Mouse (Mus musculus) limb, embryonic 12.5 days (tissue): ENCODE data around the gene Tut1. TPM values are rescaled to one million over a fixed set of nuclear protein-coding genes. Genes with fewer than 3 reads are reported as not detected.

Experiments used
- ATAC-seq: fragments of 200-750 bp; cut with Nextera tagmentation; 2 replicates; pipeline ENCODE4 v1.8.0; 2017; ENCODE audit warnings: low read depth, moderate TSS enrichment; ENCODE audit not compliant: insufficient number of reproducible peaks, insufficient read depth, low FRiP score, low TSS enrichment
- H3K27ac ChIP-seq: fragments of 300-500 bp; sonication (generic); 2 replicates; pipeline ENCODE4 v1.5.1; 2016; ENCODE audit warnings: mild to moderate bottlenecking, moderate library complexity
- H3K27me3 ChIP-seq: fragments of 300-500 bp; sonication (generic); 2 replicates; pipeline ENCODE4 v1.6.1; 2016; ENCODE audit warnings: mild to moderate bottlenecking, moderate library complexity
- H3K36me3 ChIP-seq: fragments of 300-500 bp; sonication (generic); 2 replicates; pipeline ENCODE4 v1.6.1; 2016; ENCODE audit warnings: mild to moderate bottlenecking, moderate library complexity
- H3K4me1 ChIP-seq: fragments of 300-500 bp; sonication (generic); replicated peaks from 2 replicates; pipeline ENCODE4 v1.6.1; 2016
- H3K4me2 ChIP-seq: fragments of 300-500 bp; sonication (generic); 2 replicates; pipeline ENCODE4 v1.6.1; 2016; ENCODE audit warnings: mild to moderate bottlenecking, moderate library complexity
- H3K4me3 ChIP-seq: fragments of 300-500 bp; sonication (generic); replicated peaks from 2 replicates; pipeline ENCODE4 v1.5.1; 2016; ENCODE audit warnings: mild to moderate bottlenecking
- H3K9ac ChIP-seq: fragments of 300-500 bp; sonication (generic); replicated peaks from 2 replicates; pipeline ENCODE4 v1.6.1; 2016; ENCODE audit warnings: mild to moderate bottlenecking, moderate library complexity
- H3K9me3 ChIP-seq: fragments of 300-500 bp; sonication (generic); 2 replicates; pipeline ENCODE4 v1.6.1; 2016; ENCODE audit warnings: mild to moderate bottlenecking, moderate library complexity
- WGBS: fragments of 180-500 bp; shearing (Covaris S2); methylation state at CpG from one replicate; pipeline ENCODE4 v1.1.7; 2016; 5-methylcytosine and 5-hydroxymethylcytosine counted together
- polyA plus RNA-seq: library from polyadenylated mRNA; unstranded; fragments of >200 nt; fragmentation: Nextera tagmentation; extraction: Ambion mirVana; gene quantifications from 2 replicates; pipeline ENCODE4 v1.2.1, GENCODE M21; 2016

Gene Tut1
- polyA plus RNA-seq, result 37.9 and 39.7 TPM in 2 replicates

- Histone ChIP-seq H3K27me3 (no peaks in the 10 kb centered on the region), H3K4me1 (peaks cover 20% of the 10 kb centered on the region; the same call in 1 of the 2 replicates), H3K4me3 (peak within 1 kb of the TSS; percentile 80), H3K4me2 (peak within 1 kb of the TSS; percentile 88), H3K36me3 (peaks cover 71% of the 10 kb centered on the region), H3K9me3 (no peaks in the 10 kb centered on the region), H3K9ac (peak within 1 kb of the TSS; percentile 77), H3K27ac (peak within 1 kb of the TSS; percentile 69)
- 3% methylated on average over 46 of the region's 46 CpGs for WGBS
- peak; percentile 90 for ATAC-seq
Observed at GRCm38 (mm10) chr19:8953135-8954039, at the start of gene Tut1. TSS of gene Tut1 (plus strand) at chr19:8953847.

- Histone ChIP-seq H3K4me2 (no peak overlapping the region), H3K27ac (no peak overlapping the region), H3K4me3 (no peak overlapping the region), H3K9ac (no peak overlapping the region), H3K9me3 (no peaks in the 10 kb centered on the region), H3K36me3 (peaks cover 97% of the 10 kb centered on the region), H3K4me1 (no peaks in the 10 kb centered on the region), H3K27me3 (no peaks in the 10 kb centered on the region)
- no peak for ATAC-seq
- WGBS, result 87% methylated on average over 6 of the region's 6 CpGs
Observed at GRCm38 (mm10) chr19:8908531-8908930, 45.1 kb upstream of the Tut1 start.

GRCm38 (mm10) chr19:8911810-8912209, 41.8 kb upstream of the Tut1 start:
- no peak overlapping the region for H3K27ac ChIP-seq
- peaks cover 100% of the 10 kb centered on the region for H3K36me3 ChIP-seq

GRCm38 (mm10) chr19:8914212-8914611, 39.4 kb upstream of the Tut1 start:
- WGBS, result 91% methylated on average over 3 of the region's 3 CpGs
- Histone ChIP-seq H3K27me3 (no peaks in the 10 kb centered on the region), H3K4me3 (no peak overlapping the region), H3K27ac (no peak overlapping the region), H3K4me1 (no peaks in the 10 kb centered on the region), H3K9me3 (no peaks in the 10 kb centered on the region), H3K4me2 (no peak overlapping the region), H3K36me3 (peaks cover 80% of the 10 kb centered on the region), H3K9ac (no peak overlapping the region)
- no peak for ATAC-seq

More at GRCm38 (mm10) chr19:8911810-8912209, 41.8 kb upstream of the Tut1 start:
- H3K4me1 ChIP-seq, result no peaks in the 10 kb centered on the region
- H3K9me3 ChIP-seq, result no peaks in the 10 kb centered on the region
- no peak for ATAC-seq
- WGBS, result 91% methylated on average over 5 of the region's 5 CpGs
- H3K9ac ChIP-seq, result no peak overlapping the region
- no peak overlapping the region for H3K4me3 ChIP-seq
- H3K27me3 ChIP-seq, result no peaks in the 10 kb centered on the region
- no peak overlapping the region for H3K4me2 ChIP-seq

- no peak overlapping the region for H3K27ac ChIP-seq
- H3K36me3 ChIP-seq, result peaks cover 50% of the 10 kb centered on the region
- H3K4me2 ChIP-seq, result no peak overlapping the region
- no peak for ATAC-seq
- H3K4me3 ChIP-seq, result no peak overlapping the region
- no peak overlapping the region for H3K9ac ChIP-seq
- H3K9me3 ChIP-seq, result no peaks in the 10 kb centered on the region
- peaks cover 15% of the 10 kb centered on the region for H3K4me1 ChIP-seq
- 95% methylated on average over 3 of the region's 3 CpGs for WGBS
- H3K27me3 ChIP-seq, result no peaks in the 10 kb centered on the region
Observed at GRCm38 (mm10) chr19:8919000-8919399, 34.6 kb upstream of the Tut1 start.

GRCm38 (mm10) chr19:8919684-8920072, 34.0 kb upstream of the Tut1 start:
- no peak for ATAC-seq
- H3K27ac ChIP-seq, result peak overlapping the region; percentile 90
- WGBS, result 72% methylated on average over 6 of the region's 6 CpGs
- H3K4me1 ChIP-seq, result peaks cover 15% of the 10 kb centered on the region
- H3K36me3 ChIP-seq, result peaks cover 43% of the 10 kb centered on the region
- 0 out of 2 replicates have a peak overlapping the region, but pooled peaks have one; percentile 75 for H3K9ac ChIP-seq
- no peaks in the 10 kb centered on the region for H3K27me3 ChIP-seq
- H3K4me3 ChIP-seq, result peak overlapping the region; percentile 84
- no peaks in the 10 kb centered on the region for H3K9me3 ChIP-seq
- peak overlapping the region; percentile 82 for H3K4me2 ChIP-seq

GRCm38 (mm10) chr19:8920073-8920736, 33.4 kb upstream of the Tut1 start, which contains the start of gene B3gat3:
TSS of gene B3gat3 (plus strand) at chr19:8920374.
- peaks cover 39% of the 10 kb centered on the region for H3K36me3 ChIP-seq

GRCm38 (mm10) chr19:8920836-8921291, 32.8 kb upstream of the Tut1 start:
- Histone ChIP-seq H3K27me3 (no peaks in the 10 kb centered on the region), H3K36me3 (peaks cover 39% of the 10 kb centered on the region), H3K9ac (peak overlapping the region; percentile 75), H3K4me2 (peak overlapping the region; percentile 82), H3K9me3 (no peaks in the 10 kb centered on the region), H3K4me3 (peak overlapping the region; percentile 84), H3K4me1 (peaks cover 15% of the 10 kb centered on the region), H3K27ac (peak overlapping the region; percentile 90)
- WGBS, result 1% methylated on average over 6 of the region's 6 CpGs
- no peak for ATAC-seq

More at GRCm38 (mm10) chr19:8920073-8920736, 33.4 kb upstream of the Tut1 start, which contains the start of gene B3gat3:
- H3K4me3 ChIP-seq, result peak within 1 kb of the TSS; percentile 84
- peak within 1 kb of the TSS; percentile 82 for H3K4me2 ChIP-seq
- peak within 1 kb of the TSS; percentile 75 for H3K9ac ChIP-seq
- peak; percentile 93 for ATAC-seq
- no peaks in the 10 kb centered on the region for H3K9me3 ChIP-seq
- peaks cover 15% of the 10 kb centered on the region for H3K4me1 ChIP-seq
- peak within 1 kb of the TSS; percentile 90 for H3K27ac ChIP-seq
- no peaks in the 10 kb centered on the region for H3K27me3 ChIP-seq
- WGBS, result 3% methylated on average over 42 of the region's 50 CpGs

- Histone ChIP-seq H3K9me3 (no peaks in the 10 kb centered on the region), H3K4me3 (0 out of 2 replicates have a peak overlapping the region, but pooled peaks have one; percentile 7), H3K9ac (no peak overlapping the region), H3K4me1 (peaks cover 15% of the 10 kb centered on the region), H3K27me3 (no peaks in the 10 kb centered on the region), H3K4me2 (peak overlapping the region; percentile 82), H3K36me3 (peaks cover 39% of the 10 kb centered on the region), H3K27ac (peak overlapping the region; percentile 17; the same call in 1 of the 2 replicates)
- whole genome bisulfite sequencing, result 77% methylated on average over 9 of the region's 9 CpGs
- no peak for ATAC-seq
Observed at GRCm38 (mm10) chr19:8921741-8922140, 31.9 kb upstream of the Tut1 start.

GRCm38 (mm10) chr19:8926766-8927165, 26.9 kb upstream of the Tut1 start:
- H3K4me2 ChIP-seq, result no peak overlapping the region
- H3K27ac ChIP-seq, result no peak overlapping the region
- ATAC-seq, result no peak
- H3K36me3 ChIP-seq, result peaks cover 51% of the 10 kb centered on the region
- H3K4me3 ChIP-seq, result no peak overlapping the region
- no peak overlapping the region for H3K9ac ChIP-seq
- peaks cover 18% of the 10 kb centered on the region for H3K4me1 ChIP-seq
- 94% methylated on average over 2 of the region's 2 CpGs for WGBS
- no peaks in the 10 kb centered on the region for H3K27me3 ChIP-seq
- no peaks in the 10 kb centered on the region for H3K9me3 ChIP-seq
